Mouse (Mus musculus): Measurements from ENCODE around the gene Rnf39. TPM values are rescaled to one million over a fixed set of nuclear protein-coding genes. Genes with fewer than 3 reads are reported as not detected.
"Not testable (repeated sequence)": the region's sequence is repeated elsewhere in the genome, so short reads cannot be mapped to it uniquely, and the experiment has no call there.

Rnf39 gene
- total RNA-seq, 2 experiments from 2014 or later: 0.61 to 0.86 TPM

GRCm38 (mm10) chr17:36981845-36982244 lies 39.1 kb downstream of the Rnf39 start:
- DNase-seq (ENCODE audit: low spot score in 2 of 2): no peak

GRCm38 (mm10) chr17:36982253-36983155 lies 39.8 kb downstream of the Rnf39 start:
- DNase-seq (ENCODE audit: low spot score in 2 of 2): no peak

DNA sequence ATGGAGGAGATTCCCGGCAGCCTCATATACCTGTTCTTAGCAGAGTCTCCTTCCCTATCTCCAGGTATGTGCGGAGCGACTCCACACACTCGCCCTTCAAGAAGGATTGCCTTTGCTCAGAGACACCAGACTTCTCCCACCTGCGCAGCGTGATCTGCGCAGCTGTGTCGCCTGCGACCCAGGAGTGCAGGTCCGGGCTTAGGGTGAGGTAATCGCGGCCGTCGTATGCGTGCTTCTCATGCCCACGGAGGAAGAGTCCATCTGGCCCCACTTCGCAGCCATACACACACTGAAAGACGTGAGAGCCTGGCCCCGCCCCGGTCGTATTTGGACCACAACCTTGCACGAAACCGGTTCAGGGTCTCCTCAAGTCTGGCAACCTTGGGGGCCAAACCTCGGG lies 45.8 kb downstream of the Rnf39 start:
- no peak for DNase-seq (ENCODE audit: low spot score in 2 of 2)

DNA sequence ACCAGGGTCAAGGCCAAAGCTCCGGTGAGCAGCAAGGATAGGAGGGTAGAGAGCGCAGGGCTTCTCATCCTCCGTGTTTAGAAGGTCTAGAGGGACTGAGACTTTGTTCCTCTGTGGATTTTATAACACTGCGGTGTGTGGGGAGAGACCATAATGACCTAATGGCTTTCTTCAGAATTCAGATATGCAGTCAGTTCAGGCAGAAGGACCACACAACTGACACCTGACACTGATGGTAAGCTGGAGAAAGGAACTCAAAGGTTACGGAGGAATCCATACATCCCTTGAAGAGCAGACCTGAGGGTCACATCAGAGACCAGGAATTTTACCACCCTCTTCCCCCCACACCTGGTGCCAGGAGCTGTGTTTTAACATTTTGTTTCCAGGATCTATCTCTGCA lies 46.7 kb downstream of the Rnf39 start, which contains the start of gene H2-M5:
Gene H2-M5 (minus strand): TSS at position 101 of the 400 bp plus-strand sequence.
- DNase-seq (ENCODE audit: low spot score in 2 of 2): no peak

- DNase-seq (ENCODE audit: low spot score in 2 of 2): not testable (repeated sequence)
Observed at GRCm38 (mm10) chr17:36990630-36991029, 47.9 kb downstream of the Rnf39 start.

DNA sequence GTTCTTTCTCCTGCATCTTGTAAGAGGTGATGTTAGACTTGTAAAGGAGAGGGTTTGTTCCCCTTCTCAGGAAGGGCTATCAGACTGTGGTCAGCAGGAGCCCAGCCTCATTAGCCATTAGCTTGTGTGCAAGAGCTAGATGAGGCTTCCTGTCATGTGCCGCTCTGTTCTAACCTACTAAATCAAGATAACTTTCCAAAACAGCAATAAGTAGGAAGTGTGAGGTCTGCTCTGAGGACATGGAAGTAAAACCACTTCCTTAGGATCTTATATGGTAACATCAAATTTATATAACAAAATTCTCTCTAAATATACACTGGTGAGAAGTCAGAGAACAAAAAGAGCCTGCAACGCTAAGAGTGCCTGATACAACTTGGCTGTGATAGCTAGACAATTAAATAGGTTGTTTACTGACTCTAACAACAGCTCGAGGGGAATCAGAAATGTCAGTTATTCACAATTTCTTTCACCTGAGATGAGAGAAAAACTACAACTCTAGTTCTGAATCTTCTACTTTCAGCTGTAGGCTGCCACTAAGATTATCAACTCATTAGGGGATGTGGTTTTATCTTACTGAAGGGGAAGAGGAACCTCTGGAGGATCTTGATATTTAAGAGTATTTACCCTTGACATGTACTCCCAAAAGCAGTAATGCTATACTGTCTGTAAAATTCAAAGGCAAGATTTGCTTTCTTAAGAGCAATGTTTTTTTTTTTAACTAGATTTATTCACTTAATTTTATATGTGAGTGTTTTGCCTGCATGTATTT lies 49.8 kb downstream of the Rnf39 start:
- DNase-seq (ENCODE audit: low spot score in 2 of 2): no peak

DNA sequence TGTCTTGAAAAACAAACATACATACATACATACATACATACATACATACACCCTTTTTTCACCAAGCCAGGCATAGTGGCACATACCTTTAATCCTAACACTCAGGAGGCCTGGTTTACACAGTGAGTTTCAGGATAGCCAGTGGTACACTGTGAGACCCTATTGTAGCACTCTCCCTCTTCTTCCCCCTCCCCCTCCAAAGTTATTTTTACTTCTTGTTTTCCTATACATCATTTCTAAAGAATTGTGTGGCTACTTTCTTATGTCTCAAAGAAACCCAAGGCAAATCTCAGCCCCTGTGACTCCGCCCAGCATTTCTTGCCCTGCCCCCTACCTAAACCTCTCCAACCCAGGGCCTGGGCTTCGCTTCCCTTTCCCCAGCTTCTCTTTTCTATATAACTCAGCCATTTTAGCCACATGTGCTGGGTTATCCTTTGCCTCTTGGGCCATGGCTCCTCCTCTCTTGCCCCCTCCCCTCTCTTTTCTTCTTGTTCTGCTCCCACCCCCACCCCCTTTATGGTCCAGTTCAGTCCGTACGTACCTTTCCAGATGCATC lies 51.1 kb downstream of the Rnf39 start:
- no peak for DNase-seq (ENCODE audit: low spot score in 2 of 2)

DNA sequence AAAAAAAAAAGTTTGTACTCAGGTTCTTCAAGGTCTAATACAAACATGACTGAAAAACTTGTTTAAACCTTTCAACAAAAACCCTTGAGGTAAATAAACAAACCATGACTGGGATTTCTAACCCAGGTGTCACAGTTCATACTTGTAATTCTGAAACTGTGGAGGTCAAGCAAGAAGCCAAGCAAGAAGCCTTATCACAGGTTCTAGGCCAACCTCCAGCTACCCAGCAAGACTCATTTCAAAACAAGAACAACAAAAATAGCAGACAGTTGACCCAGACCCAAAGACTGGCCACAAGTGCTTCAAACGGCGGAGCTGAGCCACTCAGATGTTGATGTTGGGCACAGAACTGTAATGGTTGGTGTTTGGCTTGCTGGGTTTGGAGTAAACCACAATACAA lies 51.8 kb downstream of the Rnf39 start:
- DNase-seq (ENCODE audit: low spot score in 2 of 2): no peak

GRCm38 (mm10) chr17:36995448-36995847 lies 52.7 kb downstream of the Rnf39 start:
- DNase-seq (ENCODE audit: low spot score in 2 of 2): no peak

DNA sequence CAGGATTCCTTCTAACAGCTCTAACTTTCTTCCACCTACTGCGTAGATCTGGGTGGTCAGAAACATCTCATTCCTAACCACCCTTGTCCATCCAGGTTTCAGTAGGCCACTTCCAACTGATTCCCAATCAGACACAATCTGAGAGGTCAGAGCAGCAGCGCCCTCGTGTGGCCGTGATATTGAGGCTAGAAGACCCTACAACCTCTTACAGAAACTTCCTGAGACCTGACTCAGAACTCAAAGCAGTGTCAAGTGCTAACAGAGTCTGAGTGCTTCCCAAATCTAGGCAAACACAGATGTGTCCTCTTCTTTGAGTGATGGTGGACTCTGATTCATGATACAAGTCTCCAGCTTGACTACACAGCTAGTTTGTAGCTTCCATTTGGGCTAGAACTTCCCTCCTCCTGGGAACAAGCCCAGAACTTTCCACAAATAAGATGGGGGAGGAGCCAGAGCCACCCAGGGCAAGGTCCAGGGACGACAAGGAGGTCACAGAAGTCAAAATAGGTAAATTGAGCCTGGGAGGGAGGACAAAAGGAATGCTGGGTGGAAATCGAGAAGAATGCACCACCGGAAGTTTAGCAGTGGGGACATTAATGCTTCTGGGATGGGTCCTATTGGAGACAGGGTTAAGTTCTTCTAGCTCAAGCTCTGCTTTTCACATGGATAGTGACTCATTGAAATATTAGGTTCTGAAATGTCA lies 54.5 kb downstream of the Rnf39 start:
- DNase-seq (ENCODE audit: low spot score in 2 of 2): peak; percentile 74 to 79

Other genes with a start within 250 kb of the Rnf39 start
- not detected for gene H2-M10.5, start 170.0 kb upstream of the Rnf39 start, total RNA-seq (2021)
- not detected for gene H2-M10.6, start 130.7 kb upstream of the Rnf39 start, total RNA-seq (2021)
- 10 to 100 TPM; 45.1 to 49.8 TPM for gene Trim26, start 105.8 kb upstream of the Rnf39 start, total RNA-seq (2021)
- gene Trim15, start 75.7 kb upstream of the Rnf39 start, total RNA-seq (2021): not detected
- gene Trim10, start 73.3 kb upstream of the Rnf39 start, total RNA-seq (2021): under 1 TPM in 1 of 2 experiments, not detected in 1; 0.22 TPM
- under 1 TPM; 0.26 to 0.53 TPM for gene Trim40, start 52.8 kb upstream of the Rnf39 start, total RNA-seq (2021)
- not detected for gene Trim31, start 44.8 kb upstream of the Rnf39 start, total RNA-seq (2021)
- gene Ppp1r11, start 8.8 kb downstream of the Rnf39 start, total RNA-seq (2021): 100 to 1,000 TPM in 1 of 2 experiments, 10 to 100 TPM in 1; 84.2 to 100 TPM
- 10 to 100 TPM; 45.3 to 50.7 TPM for gene Znrd1, start 15.6 kb downstream of the Rnf39 start, total RNA-seq (2021)
- 10 to 100 TPM; 12.4 to 13.3 TPM for gene Znrd1as, start 15.7 kb downstream of the Rnf39 start, total RNA-seq (2021)
- not detected for gene 2410137M14Rik, start 38.3 kb downstream of the Rnf39 start, total RNA-seq (2021)
- not detected for gene H2-M5, start 46.6 kb downstream of the Rnf39 start, total RNA-seq (2021)
- 1 to 10 TPM; 2.5 to 3.5 TPM for gene Zfp57, start 58.2 kb downstream of the Rnf39 start, total RNA-seq (2021)
- not detected for gene Mog, start 80.5 kb downstream of the Rnf39 start, total RNA-seq (2021)
- gene Gabbr1, start 103.0 kb downstream of the Rnf39 start, total RNA-seq (2021): 10 to 100 TPM; 23.3 to 28.6 TPM
- gene Olfr90, start 145.6 kb downstream of the Rnf39 start, total RNA-seq (2021): not detected
- gene Olfr91, start 155.4 kb downstream of the Rnf39 start, total RNA-seq (2021): not detected
- not detected for gene Olfr92, start 177.2 kb downstream of the Rnf39 start, total RNA-seq (2021)
- gene Olfr93, start 218.6 kb downstream of the Rnf39 start, total RNA-seq (2021): not detected

All from adrenal gland, adult 18-20 months (tissue).